Mouse (Mus musculus) heart, postnatal 4 days (tissue): ENCODE data around the gene Cradd. TPM values are rescaled to one million over a fixed set of nuclear protein-coding genes. Genes with fewer than 3 reads are reported as not detected.

Source experiments
- DNase-seq: peaks from one replicate; pipeline ENCODE4 v3.0.0; 2021
- total RNA-seq, 2 experiments: library from RNA; stranded (reverse); gene quantifications; 2 replicates each; pipeline ENCODE4 v1.2.3; 2021

The Cradd gene
- total RNA-seq, 2 experiments from 2014 or later = 11.3 to 12.2 TPM

- no peak for DNase-seq
These were observed 85.3 kb downstream of the Cradd start for GRCm38 (mm10) chr10:95238667-95239066.

GRCm38 (mm10) chr10:95236226-95236625, 87.7 kb downstream of the Cradd start:
- no peak for DNase-seq

GRCm38 (mm10) chr10:95234661-95235060, 89.3 kb downstream of the Cradd start:
- DNase-seq = no peak

GRCm38 (mm10) chr10:95233044-95233443, 90.9 kb downstream of the Cradd start:
- DNase-seq = no peak

GRCm38 (mm10) chr10:95232554-95232953, 91.4 kb downstream of the Cradd start:
- DNase-seq = no peak

- DNase-seq = no peak
These were observed 95.7 kb downstream of the Cradd start for GRCm38 (mm10) chr10:95228192-95228591.

GRCm38 (mm10) chr10:95227590-95227989, 96.3 kb downstream of the Cradd start:
- no peak for DNase-seq

GRCm38 (mm10) chr10:95226772-95227171, 97.2 kb downstream of the Cradd start:
- DNase-seq = no peak

GRCm38 (mm10) chr10:95225006-95225405, 98.9 kb downstream of the Cradd start:
- no peak for DNase-seq

GRCm38 (mm10) chr10:95223211-95223610, 100.7 kb downstream of the Cradd start:
- no peak for DNase-seq

GRCm38 (mm10) chr10:95221914-95222313, 102.0 kb downstream of the Cradd start:
- no peak for DNase-seq

GRCm38 (mm10) chr10:95220536-95220935, 103.4 kb downstream of the Cradd start:
- DNase-seq = no peak

- peak; percentile 28 for DNase-seq
These were observed 105.3 kb downstream of the Cradd start for GRCm38 (mm10) chr10:95218683-95219060.

- DNase-seq = peak; percentile 60
These were observed 105.8 kb downstream of the Cradd start for GRCm38 (mm10) chr10:95217956-95218682.

- DNase-seq = peak; percentile 60
These were observed 108.6 kb downstream of the Cradd start for GRCm38 (mm10) chr10:95215324-95215723.

GRCm38 (mm10) chr10:95213820-95214219, 110.1 kb downstream of the Cradd start:
- DNase-seq = peak; percentile 35

- DNase-seq = no peak
These were observed 110.6 kb downstream of the Cradd start for GRCm38 (mm10) chr10:95213311-95213710.

GRCm38 (mm10) chr10:95211660-95212059, 112.3 kb downstream of the Cradd start:
- no peak for DNase-seq

- DNase-seq = no peak
These were observed 113.1 kb downstream of the Cradd start for GRCm38 (mm10) chr10:95210664-95211372.

- no peak for DNase-seq
These were observed 113.8 kb downstream of the Cradd start for GRCm38 (mm10) chr10:95210167-95210566.

- no peak for DNase-seq
These were observed 116.5 kb downstream of the Cradd start for GRCm38 (mm10) chr10:95207423-95207822.

GRCm38 (mm10) chr10:95201514-95201913, 122.4 kb downstream of the Cradd start:
- no peak for DNase-seq

- peak; percentile 83 for DNase-seq
These were observed 123.6 kb downstream of the Cradd start for GRCm38 (mm10) chr10:95200323-95200722.
